Mouse (Mus musculus): ENCODE data around the gene Fam98a.

Gene Fam98a

GRCm38 (mm10) chr17:75521236-75521842 is 30.4 kb downstream of the Fam98a start:
- DNase-seq (ENCODE audit: low spot score in 2 of 2): no peak

GRCm38 (mm10) chr17:75519239-75519900 is 32.4 kb downstream of the Fam98a start:
- no peak for DNase-seq (ENCODE audit: low spot score in 2 of 2)

GRCm38 (mm10) chr17:75518181-75518901 is 33.4 kb downstream of the Fam98a start:
- no peak for DNase-seq (ENCODE audit: low spot score in 2 of 2)

- DNase-seq (ENCODE audit: low spot score in 2 of 2): no peak
These were observed 35.2 kb downstream of the Fam98a start for GRCm38 (mm10) chr17:75516591-75516990.

- no peak for DNase-seq (ENCODE audit: low spot score in 2 of 2)
These were observed 42.5 kb downstream of the Fam98a start for GRCm38 (mm10) chr17:75509257-75509656.

- no peak for DNase-seq (ENCODE audit: low spot score in 2 of 2)
These were observed 44.8 kb downstream of the Fam98a start for GRCm38 (mm10) chr17:75506708-75507641.

GRCm38 (mm10) chr17:75506097-75506675 is 45.6 kb downstream of the Fam98a start:
- no peak for DNase-seq (ENCODE audit: low spot score in 2 of 2)

- no peak for DNase-seq (ENCODE audit: low spot score in 2 of 2)
These were observed 46.7 kb downstream of the Fam98a start for GRCm38 (mm10) chr17:75505053-75505452.

- DNase-seq (ENCODE audit: low spot score in 2 of 2): no peak
These were observed 48.7 kb downstream of the Fam98a start for GRCm38 (mm10) chr17:75503031-75503430.

GRCm38 (mm10) chr17:75498241-75498651 is 53.5 kb downstream of the Fam98a start:
- no peak for DNase-seq (ENCODE audit: low spot score in 2 of 2)

- no peak for DNase-seq (ENCODE audit: low spot score in 2 of 2)
These were observed 56.5 kb downstream of the Fam98a start for GRCm38 (mm10) chr17:75495213-75495612.

All from spleen, postnatal 14 days (tissue).